Mouse (Mus musculus): ENCODE measurements around the gene Irak3.

DNA sequence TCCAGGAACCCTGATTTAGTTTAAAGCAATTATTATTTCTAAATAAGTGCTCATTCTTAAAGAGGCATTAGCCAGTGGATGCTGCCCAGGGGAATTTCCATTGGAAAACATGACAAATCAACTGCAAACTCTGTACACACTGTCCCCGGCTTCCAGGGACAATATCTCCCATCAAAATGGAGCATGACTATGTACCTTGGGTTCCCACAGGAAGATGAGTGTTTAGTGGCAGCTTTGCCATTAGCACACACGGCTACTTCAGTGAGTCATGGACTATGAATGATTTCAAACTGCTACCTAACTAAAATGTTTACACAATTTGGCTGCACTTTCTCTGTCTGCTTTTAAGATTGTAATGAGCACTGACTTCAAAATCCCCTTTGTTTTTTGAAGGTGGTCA, 13.4 kb downstream of the Irak3 start:
- TF ChIP-seq MAX (IDR thresholded peaks at IDR 0.05; ENCODE audit: low read length) (no peak), RCOR1 (IDR thresholded peaks at IDR 0.05; ENCODE audit: low read depth, low read length) (no peak), NRF1 (IDR thresholded peaks at IDR 0.05; ENCODE audit: insufficient read depth, low read depth, low read length, poor library complexity, severe bottlenecking) (no peak)

All from MEL (cell line).